Mouse (Mus musculus) retina, embryonic 14.5 days (tissue): ENCODE measurements around the gene Cd200r1.

Source experiments
- DNase-seq: peaks from one replicate; pipeline ENCODE4 v3.0.0-alpha.2; 2015; ENCODE audit warnings: low spot score

Gene Cd200r1

DNA sequence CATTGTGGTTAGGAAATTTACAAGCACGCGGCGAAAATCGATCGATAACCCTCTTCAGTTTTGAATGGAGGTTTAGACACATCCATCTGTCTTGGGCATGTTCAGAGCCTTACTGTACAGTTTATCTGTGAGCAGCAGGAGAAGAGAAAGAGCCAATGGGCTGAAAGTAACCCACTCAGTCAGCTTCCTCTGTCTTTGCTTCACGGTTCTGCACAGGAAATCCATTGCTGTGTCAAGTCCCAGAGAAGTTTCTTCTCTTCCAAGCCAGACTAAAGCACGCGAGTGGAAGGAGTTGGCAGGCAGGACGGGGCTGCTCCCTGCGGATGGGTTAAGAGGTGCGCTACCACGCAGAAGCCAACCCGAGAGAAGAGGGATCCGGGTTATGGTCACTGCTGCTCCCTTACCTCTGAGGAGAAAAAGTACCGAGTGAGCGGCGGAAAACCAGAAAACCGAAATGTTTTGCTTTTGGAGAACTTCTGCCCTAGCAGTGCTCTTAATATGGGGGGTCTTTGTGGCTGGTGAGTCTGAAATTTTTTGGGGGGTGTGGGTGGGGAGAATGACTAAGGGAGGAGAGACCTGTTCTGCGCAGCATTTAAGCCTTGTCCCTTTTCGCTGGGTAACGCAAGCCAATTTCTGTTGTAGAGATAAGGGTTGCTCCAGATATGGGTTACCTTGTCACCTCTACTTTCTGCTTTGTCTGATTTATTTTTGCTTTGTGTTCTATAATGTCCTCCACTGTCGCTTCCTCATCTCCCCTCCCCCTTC lies at the start of gene Cd200r1:
Cd200r1 (plus strand) TSS at position 182 of the 765 bp plus-strand sequence.
- no peak for DNase-seq

DNA sequence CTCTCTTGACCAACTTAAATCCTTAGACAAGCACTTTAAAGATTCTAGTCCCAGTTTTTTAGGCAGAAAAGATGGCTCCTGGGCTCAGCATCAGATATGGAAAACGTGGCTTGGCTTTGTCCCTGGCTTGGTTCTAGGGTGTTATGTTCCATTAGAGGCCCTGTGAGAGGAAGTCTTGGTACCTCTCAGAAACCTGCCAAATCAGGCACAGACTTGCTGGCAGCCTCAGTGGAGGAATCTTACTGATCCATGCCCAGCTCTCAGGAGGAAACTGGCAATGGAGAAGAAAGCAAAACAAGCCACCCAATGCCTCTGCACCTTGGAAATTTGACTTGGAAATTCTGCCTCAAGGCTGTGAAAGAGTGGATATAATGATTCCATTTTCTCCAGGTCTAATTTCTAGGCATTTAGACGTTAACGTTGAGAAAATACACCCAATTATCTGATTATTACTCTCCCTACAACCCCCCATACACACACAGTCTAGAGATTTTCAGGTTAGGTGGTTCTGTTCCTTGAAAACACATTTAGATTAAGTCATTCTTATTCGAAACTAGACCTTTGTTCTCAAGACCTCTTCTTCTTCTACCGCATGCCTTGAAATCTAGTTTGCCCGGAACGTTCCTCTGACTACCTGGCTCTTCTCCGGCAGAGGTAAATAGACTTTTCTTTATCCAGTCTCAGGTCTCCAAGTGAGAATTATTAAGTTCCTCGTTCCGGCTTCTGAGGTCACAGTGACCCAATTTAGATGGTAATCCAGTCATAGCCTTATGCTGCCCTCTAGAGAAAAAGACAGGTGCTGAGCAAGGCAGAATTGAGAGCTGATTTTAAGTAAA lies 49.0 kb upstream of the Cd200r1 start:
- DNase-seq = peak; percentile 80

GRCm38 (mm10) chr16:44717141-44717634 lies 48.3 kb upstream of the Cd200r1 start:
- no peak for DNase-seq

GRCm38 (mm10) chr16:44717838-44718237 lies 47.7 kb upstream of the Cd200r1 start:
- no peak for DNase-seq

DNA sequence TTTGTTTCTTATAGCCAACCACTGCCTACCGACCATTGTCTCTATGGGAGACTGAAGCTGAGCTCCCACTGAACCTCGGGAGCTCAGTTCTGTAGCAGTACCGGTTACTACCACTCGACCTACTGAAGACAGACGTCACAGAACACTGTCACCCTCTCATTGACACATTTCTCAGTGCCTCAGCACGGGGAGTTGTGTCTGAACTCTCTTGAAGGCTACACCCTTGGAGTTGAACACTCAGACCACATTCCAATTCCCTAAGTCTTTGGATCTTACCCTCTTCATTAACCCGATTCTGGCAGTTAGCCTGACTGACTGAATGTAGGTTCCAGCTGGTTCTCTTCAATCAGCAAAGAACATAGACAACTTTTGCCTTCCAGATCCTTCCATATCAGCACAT lies 46.2 kb upstream of the Cd200r1 start:
- DNase-seq = no peak

DNA sequence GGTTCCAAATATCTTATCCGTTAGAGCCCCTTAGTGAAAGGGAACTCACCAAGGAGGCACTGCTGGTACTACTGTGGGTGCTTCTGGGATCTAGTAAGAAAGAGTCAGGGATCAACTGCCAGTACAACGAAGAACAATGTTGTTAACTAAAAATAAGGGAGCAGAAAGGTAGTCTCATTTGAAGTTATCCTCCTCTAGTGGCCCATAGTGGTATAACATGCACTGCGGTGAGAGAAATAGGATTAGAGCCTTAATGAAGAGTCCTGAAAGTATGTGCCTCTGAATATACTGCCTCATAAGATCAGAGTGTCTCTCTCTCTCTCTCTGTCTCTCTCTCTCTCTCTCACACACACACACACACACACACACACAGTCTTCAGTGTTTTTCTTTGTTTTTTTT lies 45.0 kb upstream of the Cd200r1 start:
- DNase-seq = peak; percentile 61

DNA sequence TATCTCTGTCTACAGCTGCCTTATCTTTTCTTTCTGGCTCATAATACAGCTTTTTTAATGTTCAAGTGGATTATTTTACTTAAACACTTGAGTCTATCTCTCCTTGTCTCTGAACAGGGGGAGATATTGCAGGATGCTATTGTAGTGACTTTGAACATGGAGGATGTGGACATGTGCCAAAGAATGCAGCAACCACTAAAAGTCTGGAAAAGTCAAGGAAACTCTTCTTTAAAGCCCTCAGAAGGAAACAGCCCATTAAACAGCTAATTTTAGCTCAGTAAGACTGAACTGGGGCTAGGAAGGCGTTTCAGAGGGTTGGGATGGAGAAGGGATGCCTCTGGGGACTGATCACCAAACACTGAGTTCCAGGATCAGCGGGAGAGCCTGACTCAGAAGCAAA lies 42.9 kb upstream of the Cd200r1 start:
- no peak for DNase-seq

- peak; percentile 90 for DNase-seq
Measured at GRCm38 (mm10) chr16:44724083-44724787, 41.3 kb upstream of the Cd200r1 start, which contains the start of gene Nepro. TSS of gene Nepro (plus strand) at chr16:44724301.

- peak; percentile 74 for DNase-seq
Measured at GRCm38 (mm10) chr16:44724847-44725246, 40.7 kb upstream of the Cd200r1 start.

DNA sequence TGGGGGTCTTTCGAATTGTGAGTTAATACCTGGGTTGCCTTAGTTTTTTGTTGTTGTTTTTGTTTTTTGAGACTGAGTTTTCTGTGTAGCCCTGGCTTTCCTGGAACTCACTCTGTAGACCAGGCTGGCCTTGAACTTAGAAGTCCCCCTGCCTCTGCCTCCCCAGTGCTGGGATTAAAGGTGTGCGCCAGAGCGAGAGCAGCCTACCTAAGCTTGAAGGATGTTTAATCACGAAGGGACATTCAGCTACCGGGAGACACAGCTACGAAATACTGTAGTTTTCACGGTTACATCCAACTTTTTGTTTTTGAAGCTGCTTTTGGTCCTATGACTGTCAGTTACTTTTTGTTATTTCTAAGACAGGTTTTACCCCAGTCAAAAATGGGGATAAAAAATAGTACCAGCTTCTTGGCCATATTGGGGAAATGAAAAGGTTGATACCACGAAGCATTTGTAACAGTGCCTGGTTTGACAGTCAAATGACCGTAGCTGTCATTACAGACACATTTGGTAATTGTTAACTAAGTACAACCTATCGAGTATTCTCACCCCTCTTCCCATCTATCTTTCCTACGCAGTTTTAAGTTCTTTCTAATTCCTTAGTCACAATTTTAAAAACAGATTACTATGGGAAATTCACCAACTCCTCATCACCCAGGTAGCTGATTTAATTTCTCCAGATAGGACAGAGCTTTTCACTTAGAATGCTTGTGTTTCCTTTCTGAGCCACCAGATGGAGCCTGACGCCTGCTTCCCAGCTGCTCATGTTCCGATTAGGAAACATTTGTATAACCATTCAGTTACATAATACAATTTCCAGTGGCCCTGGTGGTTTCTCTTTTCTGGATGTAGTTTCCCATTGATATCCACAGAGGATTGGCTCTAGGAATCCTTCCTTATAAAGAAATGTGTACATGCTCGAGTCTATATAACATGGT lies 40.0 kb upstream of the Cd200r1 start:
- DNase-seq = peak; percentile 88

- DNase-seq = no peak
Measured at GRCm38 (mm10) chr16:44727525-44727924, 38.0 kb upstream of the Cd200r1 start.

DNA sequence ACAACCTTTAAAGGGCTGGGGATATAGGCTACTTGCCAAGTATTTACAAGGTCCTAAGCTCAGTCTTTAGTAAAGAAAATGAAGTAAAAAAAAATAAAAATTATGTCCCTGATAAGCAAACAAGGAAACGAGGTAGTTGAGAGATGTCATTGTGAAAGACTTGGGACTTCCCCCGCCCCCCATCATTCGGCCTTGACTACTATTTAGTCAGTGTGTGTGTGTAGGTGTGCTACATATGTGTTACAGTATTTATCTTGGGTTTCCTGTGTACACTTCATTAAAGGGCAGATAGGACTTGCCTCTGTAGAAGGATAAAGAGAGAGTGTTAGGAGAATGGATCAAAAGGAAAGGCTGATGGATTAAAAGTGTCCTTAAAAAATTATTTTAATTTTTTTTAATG lies 31.5 kb upstream of the Cd200r1 start:
- no peak for DNase-seq

GRCm38 (mm10) chr16:44735676-44736075 lies 29.9 kb upstream of the Cd200r1 start:
- no peak for DNase-seq

- DNase-seq = no peak
Measured at GRCm38 (mm10) chr16:44736118-44736517, 29.4 kb upstream of the Cd200r1 start.

DNA sequence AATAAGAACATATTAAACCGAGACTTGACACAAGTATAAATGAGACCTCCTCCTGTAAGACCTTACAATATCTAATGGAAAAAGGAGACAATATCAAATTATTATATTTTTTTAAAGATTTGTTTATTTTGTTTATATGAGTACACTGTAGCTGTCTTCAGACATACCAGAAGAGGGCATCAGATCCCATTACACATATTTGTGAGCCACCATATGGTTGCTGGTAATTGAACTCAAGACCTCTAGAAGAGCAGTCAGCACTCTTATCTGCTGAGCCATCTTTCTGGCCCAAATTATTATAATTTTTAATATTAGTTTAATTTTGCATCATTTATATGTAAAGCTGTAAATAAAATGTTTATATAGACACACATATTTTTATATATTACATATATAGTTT lies 22.8 kb upstream of the Cd200r1 start:
- DNase-seq = no peak

DNA sequence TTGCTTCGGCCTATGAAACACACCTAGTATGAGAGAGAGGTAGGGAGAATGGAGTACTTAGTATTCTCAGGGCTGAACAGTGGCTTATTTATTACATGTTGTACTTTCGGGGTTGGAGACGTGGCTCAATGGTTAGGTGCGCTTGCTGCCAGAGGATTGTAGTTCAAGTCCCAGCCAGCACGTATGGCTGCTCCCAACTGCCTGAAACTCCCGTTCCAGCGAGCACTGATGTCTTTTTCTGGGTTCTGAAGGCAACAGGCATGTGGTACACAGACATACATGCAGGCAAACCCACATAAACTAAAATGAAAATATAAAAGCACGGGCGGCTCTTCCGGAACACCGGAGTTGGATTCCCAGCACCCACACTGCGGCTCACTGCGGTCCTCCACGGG lies 20.1 kb upstream of the Cd200r1 start:
- DNase-seq = no peak

DNA sequence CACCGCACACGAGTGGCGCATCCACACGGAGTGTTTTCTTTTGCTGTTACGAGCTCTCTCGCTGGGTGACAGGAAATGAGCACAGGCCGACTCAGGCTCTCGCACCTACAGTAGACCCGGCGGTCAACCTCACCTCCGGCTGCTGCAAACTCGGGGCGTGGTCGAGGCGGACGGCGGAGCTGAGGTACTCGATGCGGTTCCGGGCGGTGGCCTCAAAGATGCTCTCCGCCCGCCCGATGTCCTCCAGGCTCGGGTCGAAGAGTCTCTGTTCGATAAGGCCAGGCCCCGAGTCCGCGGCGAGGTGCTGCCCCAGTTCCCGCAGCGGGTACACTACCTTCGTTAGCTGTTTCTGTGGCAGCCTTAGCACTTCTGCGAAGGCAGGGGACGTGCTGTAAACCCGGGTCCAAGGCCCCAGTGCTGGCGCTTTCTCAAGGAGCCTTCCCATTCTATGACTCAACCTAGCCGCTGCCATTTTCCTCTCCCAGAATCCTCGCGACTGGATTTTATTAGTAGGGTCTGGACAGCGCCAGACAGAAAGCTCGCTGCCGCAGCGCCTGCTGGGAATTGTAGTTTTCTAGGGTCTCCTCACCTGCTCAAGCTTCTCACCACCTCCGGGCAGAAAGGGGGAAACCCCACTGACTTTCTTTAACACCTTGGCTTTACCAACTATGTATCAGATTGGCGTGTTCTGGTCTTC lies 19.5 kb upstream of the Cd200r1 start, which contains the start of gene Gtpbp8:
Gtpbp8 (minus strand) TSS at position 498 of the 697 bp plus-strand sequence.
- DNase-seq = peak; percentile 93

- no peak for DNase-seq
Measured at GRCm38 (mm10) chr16:44748007-44748406, 17.5 kb upstream of the Cd200r1 start.

DNA sequence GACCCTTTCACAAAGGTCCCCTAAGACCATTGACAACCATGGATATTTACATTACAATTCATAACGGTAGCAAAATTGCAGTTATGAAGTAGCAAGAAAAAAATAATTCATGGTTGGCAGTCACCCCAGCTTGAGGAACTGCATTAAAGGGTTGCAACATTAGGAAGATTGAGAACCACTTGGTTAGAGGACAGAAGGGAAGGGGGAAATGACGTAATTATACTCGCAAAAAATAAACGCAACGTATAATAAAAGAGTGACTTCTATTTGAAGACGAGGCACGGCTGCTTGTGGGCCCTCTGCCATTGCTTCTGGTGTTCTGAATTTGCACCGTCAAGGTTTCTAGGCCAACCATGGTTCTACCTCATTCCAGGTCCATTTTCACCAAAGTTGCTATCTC lies 7.8 kb upstream of the Cd200r1 start:
- no peak for DNase-seq

DNA sequence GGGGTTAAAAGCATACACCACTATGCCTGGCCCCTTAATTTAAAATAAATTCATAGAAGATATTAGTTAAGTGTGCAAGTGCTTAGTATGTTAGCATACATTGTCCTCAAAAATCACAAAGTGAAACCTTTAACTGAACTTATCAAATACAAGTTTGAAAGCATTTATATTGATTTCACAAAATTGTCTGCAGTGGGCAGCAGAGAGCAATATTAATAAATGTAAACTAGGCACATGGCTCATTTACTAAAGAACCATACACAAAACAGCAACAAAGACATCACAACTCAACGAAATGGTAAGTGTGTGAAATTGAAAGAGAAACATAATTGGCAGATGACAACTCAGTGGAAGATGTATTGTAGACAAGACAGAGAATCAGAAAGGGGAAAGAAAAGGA lies 3.7 kb upstream of the Cd200r1 start:
- DNase-seq = no peak
